Mouse (Mus musculus) G1E (cell line): Measurements from ENCODE around the gene Lctl.

Experiments used
- CTCF ChIP-seq: IDR thresholded peaks from 2 replicates; pipeline ENCODE4 v1.5.1; 2012; ENCODE audit warnings: low read depth, low read length, inconsistent platforms, mixed read lengths
- GATA1 ChIP-seq: IDR thresholded peaks from 2 replicates; pipeline ENCODE4 v1.6.1; 2012; ENCODE audit warnings: borderline replicate concordance, low read length, inconsistent platforms, mixed read lengths
- GATA2 ChIP-seq: IDR thresholded peaks from 2 replicates; pipeline ENCODE4 v1.6.1; 2012; ENCODE audit warnings: low read depth, low read length, inconsistent platforms, borderline replicate concordance
- POLR2AphosphoS5 ChIP-seq: IDR thresholded peaks from 2 replicates; pipeline ENCODE4 v1.6.1; 2012; ENCODE audit warnings: low read depth, low read length, inconsistent platforms; ENCODE audit not compliant: insufficient replicate concordance
- TAL1 ChIP-seq: conservative IDR thresholded peaks from 2 replicates; pipeline ENCODE4 v1.6.1; 2012; ENCODE audit warnings: low read depth, low read length, inconsistent platforms, mixed read lengths

DNA sequence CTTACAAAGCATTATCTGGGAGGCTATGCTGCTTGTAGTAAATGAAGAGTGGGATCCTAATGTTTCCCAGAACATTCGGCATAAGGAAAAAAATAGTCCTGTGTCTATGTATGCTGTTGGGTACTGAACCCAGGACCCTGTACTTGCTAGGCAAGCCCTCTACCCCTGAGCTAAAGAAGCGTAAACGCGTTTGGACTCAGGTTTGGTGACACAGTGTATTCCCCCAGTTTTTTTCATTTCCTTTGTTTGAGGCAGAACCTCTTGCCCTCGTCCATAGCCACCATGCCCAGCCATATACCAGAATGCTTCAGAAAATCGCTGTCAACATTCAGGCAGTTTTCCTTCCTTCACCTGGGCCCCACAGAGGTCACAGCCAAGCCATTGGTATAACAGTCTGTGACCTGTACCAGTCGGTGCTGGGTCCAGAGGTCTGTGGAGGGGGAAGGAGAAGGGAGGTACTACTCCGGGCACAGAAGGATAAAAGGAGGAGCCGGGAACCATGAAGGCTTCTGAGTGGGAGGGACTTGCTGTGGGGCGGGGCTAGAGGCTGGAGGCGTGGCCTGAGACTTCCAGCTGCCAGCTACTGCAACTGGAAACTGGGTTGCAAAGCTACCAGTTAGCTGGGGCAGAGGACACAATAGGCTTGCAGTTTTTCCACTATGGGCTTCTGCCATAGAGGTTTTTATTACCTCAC, 3.8 kb downstream of the Lctl start:
- TF ChIP-seq CTCF (no peak), GATA2 (no peak), GATA1 (no peak), TAL1 (no peak), POLR2AphosphoS5 (no peak)
